Mouse (Mus musculus) cerebellum, adult 18-20 months (tissue): ENCODE data around the gene Olfr837.
"Not testable (repeated sequence)": the region's sequence is repeated elsewhere in the genome, so short reads cannot be mapped to it uniquely, and the experiment has no call there.

Experiments
- DNase-seq, 2 experiments: peaks; one replicate each; pipeline ENCODE4 v3.0.0; 2021

Olfr837 gene

DNA sequence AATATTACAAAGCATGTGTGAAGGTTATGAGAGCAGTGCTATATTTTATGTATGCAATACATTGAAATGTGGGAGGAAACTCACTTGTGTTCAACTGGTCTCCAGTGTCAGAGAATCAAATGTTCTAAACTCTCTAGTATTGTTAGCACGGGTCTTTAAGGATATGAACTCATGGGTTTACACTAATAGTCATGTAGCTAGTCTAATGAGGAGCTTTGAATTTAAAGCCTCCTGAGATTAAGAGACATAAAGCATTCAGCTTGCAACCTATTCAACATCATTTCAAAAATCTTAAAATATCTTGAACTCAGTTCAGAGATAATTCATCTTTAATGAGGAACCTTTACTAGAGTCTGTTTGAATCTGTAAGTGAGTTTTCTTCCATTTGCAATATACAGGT lies at the start of gene Olfr837:
Gene Olfr837 (plus strand): TSS at position 301 of the 400 bp plus-strand sequence.
- no peak for DNase-seq

DNA sequence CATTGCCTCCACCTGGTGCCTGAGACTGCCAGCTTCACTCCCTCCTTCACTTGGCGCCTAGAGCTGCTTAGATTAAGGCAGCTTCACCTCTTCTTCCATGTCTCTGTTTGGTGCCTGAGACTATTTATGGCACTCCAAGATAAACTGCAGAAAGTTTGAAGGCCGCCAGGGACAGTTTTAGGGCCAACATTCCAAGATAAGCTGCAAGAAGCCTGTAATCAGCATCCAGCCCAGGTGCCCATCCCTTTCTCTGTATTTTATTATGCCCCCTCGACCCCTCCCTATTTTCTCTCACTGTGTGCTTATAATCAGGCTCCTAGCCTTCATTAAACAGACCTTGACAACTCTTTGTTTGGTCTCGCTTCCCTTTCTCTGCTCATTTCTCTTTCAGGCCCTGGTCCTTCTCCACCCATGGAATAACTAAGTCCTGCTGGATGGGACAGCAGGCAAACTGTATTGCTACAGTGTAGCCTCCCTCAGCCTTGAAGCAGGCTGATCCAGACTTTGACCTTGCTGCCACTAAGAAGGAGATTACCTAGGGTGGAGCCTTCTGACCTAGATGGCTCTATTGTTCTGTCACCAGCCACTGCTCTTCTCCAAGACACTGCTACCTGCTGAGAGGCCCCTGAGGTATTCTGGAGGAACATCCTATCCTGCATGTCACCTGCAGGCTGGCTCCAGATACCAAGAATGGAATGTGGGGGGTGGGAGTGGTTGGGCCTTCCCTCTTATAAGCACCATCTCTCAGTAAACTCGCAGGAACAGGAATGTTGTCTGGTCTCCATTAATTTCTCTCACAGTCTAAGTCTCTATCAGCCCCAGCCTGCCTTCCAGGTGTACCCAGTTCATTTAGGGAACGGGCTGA lies 43.0 kb upstream of the Olfr837 start:
- DNase-seq = not testable (repeated sequence)

DNA sequence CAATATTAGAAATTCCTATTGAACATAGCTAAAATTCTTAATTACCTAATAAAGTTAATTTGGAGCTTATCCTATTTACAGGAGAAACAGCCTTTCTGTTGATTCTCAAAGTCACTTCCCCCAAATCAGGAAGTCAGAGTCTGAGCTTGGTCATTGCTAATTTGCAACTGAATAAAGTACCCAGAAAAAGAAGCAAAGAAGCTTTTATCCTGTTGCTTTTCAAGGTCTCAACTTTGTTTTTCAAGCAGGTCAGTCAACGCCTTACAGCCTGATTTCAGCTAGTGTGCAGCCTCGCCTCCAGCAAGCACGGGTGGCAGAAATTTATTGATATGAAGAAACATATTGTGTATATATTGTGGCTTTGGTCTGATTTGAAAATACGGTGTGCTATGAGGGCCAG lies 38.8 kb upstream of the Olfr837 start:
- DNase-seq = no peak

DNA sequence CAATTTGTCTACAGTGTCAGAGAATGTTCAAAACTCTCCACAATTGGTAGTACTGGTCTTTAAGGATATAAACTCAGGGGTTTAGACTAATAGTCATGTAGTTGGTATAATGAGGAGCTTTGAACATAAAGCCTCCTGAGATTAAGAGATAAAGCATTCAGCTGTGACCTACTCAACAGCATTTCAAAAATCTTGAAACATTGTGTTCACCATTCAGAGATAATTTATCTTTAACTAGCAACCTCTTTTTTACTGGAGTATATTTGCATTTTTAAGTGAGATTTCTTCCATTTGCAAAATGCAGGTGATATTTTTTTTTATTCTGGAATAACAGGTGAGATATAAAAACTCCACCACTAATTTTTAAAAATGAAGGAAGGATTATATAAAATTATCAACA lies 16.0 kb upstream of the Olfr837 start, which contains the start of gene Olfr836:
Gene Olfr836 (plus strand): TSS at position 301 of the 400 bp plus-strand sequence.
- no peak for DNase-seq

- no peak for DNase-seq
Observed at GRCm38 (mm10) chr9:19177212-19177611, 41.1 kb downstream of the Olfr837 start, which contains the start of gene Olfr839-ps1. Olfr839-ps1 (minus strand) TSS chr9:19177312.
